ENCODE assay signal across 23 mouse cellular contexts in genomic region chr10:34551636-34552035, GRCm38 (mm10).
DNase-seq lines count a peak whose midpoint lies in the region; ATAC-seq and TF ChIP-seq lines count a peak whose summit lies in the region.
"Had no signal": no experiment of that assay in that cellular context is flagged by ENCODE, and none has a peak within 500 bp of the region (broad histone marks: within the 10 kb centered on the region; RNA-seq: fewer than 3 reads in every experiment).

No protein-coding gene starts in this region.

- H3K36me3 ChIP-seq in intestine, embryonic 15.5 days, result no peaks in the 10 kb centered on the region
- no peaks in the 10 kb centered on the region for H3K36me3 ChIP-seq in intestine, postnatal 0 days (ENCODE audit: control insufficient read depth, insufficient read depth)
- no peaks in the 10 kb centered on the region for H3K36me3 ChIP-seq in midbrain, embryonic 13.5 days
- no peaks in the 10 kb centered on the region for H3K36me3 ChIP-seq in midbrain, embryonic 16.5 days (ENCODE audit: control insufficient read depth, insufficient read depth, low read length)
- H3K36me3 ChIP-seq in intestine, embryonic 16.5 days (ENCODE audit: control insufficient read depth, insufficient read depth, low read length), result no peaks in the 10 kb centered on the region
- H3K36me3 ChIP-seq: embryonic facial prominence, embryonic 10.5 days; embryonic facial prominence, embryonic 13.5 days; forebrain, embryonic 12.5 days; forebrain, embryonic 15.5 days; hindbrain, embryonic 10.5 days; hindbrain, embryonic 15.5 days had no signal

- H3K4me1 ChIP-seq in intestine, embryonic 15.5 days (replicated peaks), result no peaks in the 10 kb centered on the region
- no peaks in the 10 kb centered on the region for H3K4me1 ChIP-seq in intestine, postnatal 0 days (replicated peaks; ENCODE audit: control insufficient read depth, insufficient read depth, low read length)
- peaks cover 6% of the 10 kb centered on the region for H3K4me1 ChIP-seq in midbrain, embryonic 13.5 days (replicated peaks)
- no peaks in the 10 kb centered on the region for H3K4me1 ChIP-seq in midbrain, embryonic 16.5 days (ENCODE audit: control insufficient read depth, insufficient read depth, low read length)
- H3K4me1 ChIP-seq in intestine, embryonic 16.5 days (ENCODE audit: control insufficient read depth, insufficient read depth, low read length), result no peaks in the 10 kb centered on the region
- H3K4me1 ChIP-seq: embryonic facial prominence, embryonic 10.5 days; embryonic facial prominence, embryonic 13.5 days; forebrain, embryonic 12.5 days; forebrain, embryonic 15.5 days; hindbrain, embryonic 10.5 days; hindbrain, embryonic 15.5 days had no signal

- H3K27ac ChIP-seq in intestine, embryonic 15.5 days, result no peak overlapping the region
- H3K27ac ChIP-seq in intestine, postnatal 0 days (ENCODE audit: low read depth, low read length), result no peak overlapping the region
- H3K27ac ChIP-seq in midbrain, embryonic 13.5 days, result no peak overlapping the region
- no peak overlapping the region for H3K27ac ChIP-seq in midbrain, embryonic 16.5 days (ENCODE audit: low read length)
- H3K27ac ChIP-seq in intestine, embryonic 16.5 days (ENCODE audit: low read length), result no peak overlapping the region
- H3K27ac ChIP-seq: embryonic facial prominence, embryonic 10.5 days; embryonic facial prominence, embryonic 13.5 days; forebrain, embryonic 12.5 days; forebrain, embryonic 15.5 days; heart, adult 2 months; hindbrain, embryonic 10.5 days; hindbrain, embryonic 15.5 days had no signal

- H3K9me3 ChIP-seq in intestine, embryonic 15.5 days, result no peaks in the 10 kb centered on the region
- H3K9me3 ChIP-seq in intestine, postnatal 0 days (ENCODE audit: control insufficient read depth), result no peaks in the 10 kb centered on the region
- H3K9me3 ChIP-seq in midbrain, embryonic 13.5 days, result no peaks in the 10 kb centered on the region
- H3K9me3 ChIP-seq in midbrain, embryonic 16.5 days (replicated peaks; ENCODE audit: control insufficient read depth, low read length, poor library complexity, severe bottlenecking), result no peaks in the 10 kb centered on the region
- no peaks in the 10 kb centered on the region for H3K9me3 ChIP-seq in intestine, embryonic 16.5 days (ENCODE audit: control insufficient read depth, low read length)
- H3K9me3 ChIP-seq: embryonic facial prominence, embryonic 10.5 days; embryonic facial prominence, embryonic 13.5 days; forebrain, embryonic 12.5 days; forebrain, embryonic 15.5 days; hindbrain, embryonic 10.5 days; hindbrain, embryonic 15.5 days had no signal

- peak; percentile 9 to 10 for DNase-seq in cerebellum, postnatal 25 days
- no peak for DNase-seq in cerebellum, adult 9-10 months
- DNase-seq: adrenal gland, adult 8-10 months; cerebellum, adult 18-20 months; cerebellum, adult 9-11 months; embryo, embryonic 11 days; gastrocnemius, postnatal 10 days; gastrocnemius, postnatal 36 days; heart, adult 2 months had no signal

- no peak overlapping the region for H3K4me3 ChIP-seq in intestine, embryonic 15.5 days (replicated peaks)
- no peak overlapping the region for H3K4me3 ChIP-seq in intestine, postnatal 0 days (ENCODE audit: low read depth, low read length)
- H3K4me3 ChIP-seq in midbrain, embryonic 13.5 days (replicated peaks), result no peak overlapping the region
- no peak overlapping the region for H3K4me3 ChIP-seq in midbrain, embryonic 16.5 days (ENCODE audit: low read depth, low read length)
- H3K4me3 ChIP-seq in intestine, embryonic 16.5 days (ENCODE audit: low read length), result no peak overlapping the region
- H3K4me3 ChIP-seq: embryonic facial prominence, embryonic 10.5 days; embryonic facial prominence, embryonic 13.5 days; erythroblast, embryonic 14.5 days; forebrain, embryonic 12.5 days; forebrain, embryonic 15.5 days; heart, adult 2 months; hindbrain, embryonic 10.5 days; hindbrain, embryonic 15.5 days had no signal

- H3K4me2 ChIP-seq in intestine, embryonic 15.5 days (replicated peaks), result no peak overlapping the region
- H3K4me2 ChIP-seq in intestine, postnatal 0 days (replicated peaks; ENCODE audit: low read depth), result no peak overlapping the region
- no peak overlapping the region for H3K4me2 ChIP-seq in midbrain, embryonic 13.5 days (replicated peaks)
- H3K4me2 ChIP-seq in midbrain, embryonic 16.5 days (ENCODE audit: low read length), result no peak overlapping the region
- H3K4me2 ChIP-seq in intestine, embryonic 16.5 days (ENCODE audit: low read depth, low read length), result no peak overlapping the region
- H3K4me2 ChIP-seq: embryonic facial prominence, embryonic 13.5 days; forebrain, embryonic 12.5 days; forebrain, embryonic 15.5 days; heart, embryonic 11.5 days; hindbrain, embryonic 15.5 days had no signal

- no peaks in the 10 kb centered on the region for H3K27me3 ChIP-seq in intestine, embryonic 15.5 days (replicated peaks)
- no peaks in the 10 kb centered on the region for H3K27me3 ChIP-seq in intestine, postnatal 0 days (replicated peaks; ENCODE audit: control insufficient read depth, insufficient read depth, low read length)
- H3K27me3 ChIP-seq in midbrain, embryonic 13.5 days, result no peaks in the 10 kb centered on the region
- H3K27me3 ChIP-seq in midbrain, embryonic 16.5 days (ENCODE audit: control insufficient read depth, insufficient read depth, low read depth, low read length), result no peaks in the 10 kb centered on the region
- H3K27me3 ChIP-seq in intestine, embryonic 16.5 days (replicated peaks; ENCODE audit: control insufficient read depth, insufficient read depth, low read length), result no peaks in the 10 kb centered on the region
- H3K27me3 ChIP-seq: embryonic facial prominence, embryonic 13.5 days; forebrain, embryonic 12.5 days; forebrain, embryonic 15.5 days; hindbrain, embryonic 15.5 days had no signal

- peak; percentile 49; the same call in 1 of the 2 replicates for ATAC-seq in intestine, embryonic 15.5 days
- ATAC-seq in intestine, postnatal 0 days, result no peak
- ATAC-seq in midbrain, embryonic 13.5 days, result 0 out of 2 replicates have a peak, but pooled peaks have one; percentile 34
- no peak for ATAC-seq in midbrain, embryonic 16.5 days
- ATAC-seq in intestine, embryonic 16.5 days, result peak; percentile 55; the same call in 1 of the 2 replicates
- ATAC-seq: CD4-positive, CD25-positive, alpha-beta regulatory T cell, adult 4 months; forebrain, embryonic 15.5 days had no signal

- no peak overlapping the region for H3K9ac ChIP-seq in intestine, embryonic 15.5 days
- no peak overlapping the region for H3K9ac ChIP-seq in intestine, postnatal 0 days (ENCODE audit: low read depth, low read length)
- no peak overlapping the region for H3K9ac ChIP-seq in midbrain, embryonic 13.5 days (replicated peaks)
- H3K9ac ChIP-seq in midbrain, embryonic 16.5 days (ENCODE audit: low read depth, low read length), result no peak overlapping the region
- no peak overlapping the region for H3K9ac ChIP-seq in intestine, embryonic 16.5 days (ENCODE audit: low read depth, low read length)
- H3K9ac ChIP-seq: embryonic facial prominence, embryonic 13.5 days; forebrain, embryonic 12.5 days; forebrain, embryonic 15.5 days; hindbrain, embryonic 15.5 days had no signal

- WGBS in intestine, embryonic 15.5 days, result 65% methylated on average over 5 of the region's 5 CpGs
- WGBS in intestine, postnatal 0 days, result 57% methylated on average over 5 of the region's 5 CpGs
- WGBS in midbrain, embryonic 13.5 days, result 81% methylated on average over 5 of the region's 5 CpGs
- 70% methylated on average over 5 of the region's 5 CpGs for whole genome bisulfite sequencing in midbrain, embryonic 16.5 days
- 62% methylated on average over 5 of the region's 5 CpGs for WGBS in intestine, embryonic 16.5 days

- no peak for TF ChIP-seq CTCF in intestine, postnatal 0 days (IDR thresholded peaks at IDR 0.05; ENCODE audit: low read depth)

Comparison
In these comparisons a context has a peak if more than half of its experiments do, and no peak if none do; other contexts are left out.
1. ATAC-seq: peak in intestine, embryonic 15.5 days (single experiment), midbrain, embryonic 13.5 days (single experiment) and intestine, embryonic 16.5 days (single experiment); none in intestine, postnatal 0 days (single experiment) and midbrain, embryonic 16.5 days (single experiment).